Mouse (Mus musculus) liver, embryonic 14.5 days (tissue): ENCODE data around the gene P2ry13. TPM values are rescaled to one million over a fixed set of nuclear protein-coding genes. Genes with fewer than 3 reads are reported as not detected.

ENCODE experiments used
- ATAC-seq: fragments of 200-750 bp; cut with Nextera tagmentation; 2 replicates; pipeline ENCODE4 v1.8.0; 2017; ENCODE audit warnings: moderate number of reproducible peaks, mild to moderate bottlenecking, moderate library complexity; ENCODE audit not compliant: insufficient read depth
- DNase-seq, 3 experiments: peaks; one replicate each; pipeline ENCODE4 v3.0.0-alpha.2; 2012 to 2013; ENCODE audit warnings: low read depth in 3 of 3, low spot score in 3 of 3
- H3K27ac ChIP-seq: fragments of 300-500 bp; sonication (generic); 2 replicates; pipeline ENCODE4 v1.5.1; 2014; ENCODE audit warnings: moderate library complexity, mild to moderate bottlenecking, control low read depth, inconsistent platforms
- H3K27me3 ChIP-seq: fragments of 300-500 bp; sonication (generic); 2 replicates; pipeline ENCODE4 v1.6.1; 2014; ENCODE audit warnings: mild to moderate bottlenecking, low read length, moderate library complexity; ENCODE audit not compliant: control insufficient read depth, insufficient read depth
- H3K36me3 ChIP-seq: fragments of 300-500 bp; sonication (generic); replicated peaks from 2 replicates; pipeline ENCODE4 v1.6.1; 2014; ENCODE audit warnings: low read depth; ENCODE audit not compliant: control insufficient read depth, insufficient read depth
- H3K4me1 ChIP-seq, 2 experiments: fragments of 200-500 bp in 1 of 2; fragments of 300-500 bp in 1 of 2; sonication (generic) in 1 of 2; replicated peaks; 2 replicates each; pipeline ENCODE4 v1.6.1; 2012 to 2014; ENCODE audit warnings: antibody characterized with exemption in 1 of 2, inconsistent platforms in 1 of 2, low read length in 1 of 2; ENCODE audit not compliant: control insufficient read depth in 2 of 2, insufficient read depth in 2 of 2
- H3K4me2 ChIP-seq: fragments of 300-500 bp; sonication (generic); 2 replicates; pipeline ENCODE4 v1.6.1; 2014; ENCODE audit warnings: low read depth, mild to moderate bottlenecking, control low read depth, moderate library complexity
- H3K4me3 ChIP-seq, 2 experiments: fragments of 200-500 bp in 1 of 2; fragments of 300-500 bp in 1 of 2; sonication (generic) in 1 of 2; 2 replicates each; pipeline ENCODE4 v1.5.1; 2012 to 2014; ENCODE audit warnings: low read depth in 2 of 2, low read length in 2 of 2, mild to moderate bottlenecking in 2 of 2, control low read depth in 1 of 2, inconsistent platforms in 1 of 2, moderate library complexity in 1 of 2; ENCODE audit not compliant: insufficient read depth in 1 of 2
- H3K9ac ChIP-seq: fragments of 300-500 bp; sonication (generic); replicated peaks from 2 replicates; pipeline ENCODE4 v1.6.1; 2014; ENCODE audit warnings: mild to moderate bottlenecking, control low read depth, moderate library complexity
- H3K9me3 ChIP-seq: fragments of 300-500 bp; sonication (generic); 2 replicates; pipeline ENCODE4 v1.6.1; 2016; ENCODE audit warnings: low read length, mixed read lengths; ENCODE audit not compliant: control insufficient read depth
- CTCF ChIP-seq: IDR thresholded peaks from 2 replicates; pipeline ENCODE4 v1.5.1; 2016; ENCODE audit warnings: antibody characterized with exemption, low read depth, control low read depth
- EP300 ChIP-seq: IDR thresholded peaks from 2 replicates; pipeline ENCODE4 v1.6.1; 2016; ENCODE audit warnings: antibody characterized with exemption, low read depth
- WGBS: fragments of 180-500 bp; shearing (Covaris S2); extraction: QIAGEN DNeasy Blood & Tissue Kit; methylation state at CpG from one replicate; pipeline ENCODE4 v1.1.7; 2014; ENCODE audit not compliant: insufficient replicate concordance; 5-methylcytosine and 5-hydroxymethylcytosine counted together
- polyA plus RNA-seq, 2 experiments: library from polyadenylated mRNA; depleted of rRNA in 1 of 2; stranded (reverse) in 1 of 2; unstranded in 1 of 2; fragments of >200 nt; fragmentation: Nextera tagmentation in 1 of 2; extraction: Ambion mirVana in 1 of 2; gene quantifications; 2 replicates each; pipeline versions ENCODE4 v1.2.1 to v1.2.3; 2012 to 2014

P2ry13 gene
- polyA plus RNA-seq (2012; rRNA removed) (2.0 TPM in 2 replicates), polyA plus RNA-seq (2014; fragmentation: Nextera tagmentation; extraction: Ambion mirVana) (2.8 and 3.0 TPM in 2 replicates)

- Histone ChIP-seq H3K27me3 (no peaks in the 10 kb centered on the region), H3K4me2 (no peak within 1 kb of the TSS), H3K36me3 (no peaks in the 10 kb centered on the region), H3K4me1 (peaks cover 0 to 2% of the 10 kb centered on the region in 2 experiments; a peak in 1 of 4 replicates), H3K27ac (no peak within 1 kb of the TSS), H3K4me3 (no peak within 1 kb of the TSS), H3K9ac (no peak within 1 kb of the TSS), H3K9me3 (no peaks in the 10 kb centered on the region)
- ATAC-seq (no peak), DNase-seq (no peak)
- TF ChIP-seq CTCF = no peak
- TF ChIP-seq EP300 = no peak
- 52% methylated on average over 6 of the region's 6 CpGs for WGBS
Observed at GRCm38 (mm10) chr3:59210727-59211126, at the start of gene P2ry13. Gene P2ry13 (minus strand): TSS chr3:59210882.

- Histone ChIP-seq H3K9ac (no peak overlapping the region), H3K9me3 (no peaks in the 10 kb centered on the region), H3K4me1 (no peaks in the 10 kb centered on the region), H3K4me2 (no peak overlapping the region), H3K4me3 (no peak overlapping the region), H3K36me3 (no peaks in the 10 kb centered on the region), H3K27ac (no peak overlapping the region), H3K27me3 (no peaks in the 10 kb centered on the region)
- ATAC-seq (no peak), DNase-seq (no peak)
- WGBS = 71% methylated on average over 20 of the region's 20 CpGs
- no peak for TF ChIP-seq CTCF
- TF ChIP-seq EP300 = no peak
Observed at GRCm38 (mm10) chr3:59257740-59258664, 47.3 kb upstream of the P2ry13 start.

- H3K9ac ChIP-seq = no peak overlapping the region
- WGBS = 73% methylated on average over 1 of the region's 1 CpGs
- DNase-seq (no peak), ATAC-seq (no peak)
- H3K4me2 ChIP-seq = no peak overlapping the region
- no peaks in the 10 kb centered on the region for H3K36me3 ChIP-seq
- no peaks in the 10 kb centered on the region for H3K27me3 ChIP-seq
- H3K9me3 ChIP-seq = no peaks in the 10 kb centered on the region
- no peak overlapping the region for H3K4me3 ChIP-seq
- no peak for TF ChIP-seq CTCF
- TF ChIP-seq EP300 = no peak
- no peak overlapping the region for H3K27ac ChIP-seq
- H3K4me1 ChIP-seq = no peaks in the 10 kb centered on the region
Observed at GRCm38 (mm10) chr3:59250454-59250853, 39.8 kb upstream of the P2ry13 start.

GRCm38 (mm10) chr3:59248031-59248430, 37.3 kb upstream of the P2ry13 start:
- Histone ChIP-seq H3K9ac (no peak overlapping the region), H3K27ac (no peak overlapping the region), H3K4me2 (no peak overlapping the region), H3K4me1 (no peaks in the 10 kb centered on the region), H3K27me3 (no peaks in the 10 kb centered on the region), H3K4me3 (no peak overlapping the region), H3K9me3 (no peaks in the 10 kb centered on the region), H3K36me3 (no peaks in the 10 kb centered on the region)
- ATAC-seq = no peak
- no peak for DNase-seq
- TF ChIP-seq EP300 = no peak
- TF ChIP-seq CTCF = no peak
- 68% methylated on average over 6 of the region's 6 CpGs for WGBS

GRCm38 (mm10) chr3:59243384-59243783, 32.7 kb upstream of the P2ry13 start:
- Histone ChIP-seq H3K36me3 (no peaks in the 10 kb centered on the region), H3K4me2 (no peak overlapping the region), H3K9ac (no peak overlapping the region), H3K27ac (no peak overlapping the region), H3K4me1 (no peaks in the 10 kb centered on the region), H3K4me3 (no peak overlapping the region), H3K9me3 (no peaks in the 10 kb centered on the region), H3K27me3 (no peaks in the 10 kb centered on the region)
- ATAC-seq = no peak
- WGBS = 56% methylated on average over 6 of the region's 6 CpGs
- TF ChIP-seq EP300 (no peak), CTCF (no peak)
- DNase-seq = no peak
